Mouse (Mus musculus): ENCODE data around the gene Gm20914. TPM values are rescaled to one million over a fixed set of nuclear protein-coding genes. Genes with fewer than 3 reads are reported as not detected.

The Gm20914 gene
- polyA plus RNA-seq (2017; shearing (Covaris generic)): not detected

DNA sequence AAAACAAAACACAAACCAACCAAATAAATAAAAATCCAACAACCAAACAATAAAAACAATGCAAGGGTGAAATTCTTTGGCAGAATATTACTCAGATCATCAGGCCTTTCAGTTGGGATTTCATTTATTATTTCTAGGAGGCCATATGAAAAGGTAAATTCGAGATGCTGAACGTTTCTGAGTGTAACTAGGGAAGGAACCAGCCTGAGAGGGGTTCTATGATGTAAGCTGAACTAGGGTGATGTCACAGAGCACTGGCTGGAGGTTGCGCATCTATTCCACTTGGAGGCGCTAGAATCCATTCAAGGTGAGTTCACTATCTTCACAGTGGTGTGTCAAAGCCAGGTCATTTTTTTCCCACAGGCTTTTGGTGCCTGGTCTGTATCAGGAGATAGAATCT, at the start of gene Gm20914:
Gene Gm20914, plus strand, starts transcription at position 301 of the 400 bp plus-strand sequence.

Other genes with a start within 250 kb of the Gm20914 start
- gene Gm21854, start 69.0 kb upstream of the Gm20914 start, polyA plus RNA-seq (2017; shearing (Covaris generic)): not detected
- not detected for gene Gm28171, start 67.4 kb downstream of the Gm20914 start, polyA plus RNA-seq (2017; shearing (Covaris generic))
- not detected for gene Gm21778, start 216.5 kb downstream of the Gm20914 start, polyA plus RNA-seq (2017; shearing (Covaris generic))